Mouse (Mus musculus) left cerebral cortex, postnatal 36 days (tissue): ENCODE data around the gene Fam98c. TPM values are rescaled to one million over a fixed set of nuclear protein-coding genes. Genes with fewer than 3 reads are reported as not detected.
A peak's percentile ranks its signal among the peaks of the same experiment; 100 is the strongest.

Experiments
- DNase-seq, 2 experiments: peaks; one replicate each; pipeline ENCODE4 v3.0.0; 2021 to 2022; ENCODE audit warnings: low spot score in 2 of 2, mixed read lengths in 1 of 2
- intact Hi-C: fragments of 180-260 bp; cut with DNase I; formaldehyde crosslinking; loops from one replicate; pipeline ENCODE4 v1.15.1; 2025
- total RNA-seq, 2 experiments: library from RNA; stranded (reverse); gene quantifications; 2 replicates each; pipeline ENCODE4 v1.2.3; 2021

Fam98c gene
- total RNA-seq, 2 experiments from 2014 or later = 35.3 to 40.3 TPM

GRCm38 (mm10) chr7:29123531-29124358, 32.3 kb downstream of the Fam98c start:
- no peak for DNase-seq

GRCm38 (mm10) chr7:29122821-29123220, 33.2 kb downstream of the Fam98c start:
- DNase-seq = no peak
- intact Hi-C loops = no loop called here

More at GRCm38 (mm10) chr7:29123531-29124358, 32.3 kb downstream of the Fam98c start:
- intact Hi-C loops = no loop called here

GRCm38 (mm10) chr7:29119526-29119925, 36.5 kb downstream of the Fam98c start:
- DNase-seq = no peak
- intact Hi-C loops = no loop called here

GRCm38 (mm10) chr7:29118142-29118851, 37.7 kb downstream of the Fam98c start:
- DNase-seq = no peak
- intact Hi-C loops = no loop called here

- DNase-seq = peak; percentile 13 to 47
- intact Hi-C loops = no loop called here
These were observed 46.8 kb downstream of the Fam98c start for GRCm38 (mm10) chr7:29108992-29109955.

Other genes with a start within 250 kb of the Fam98c start
- 100 to 1,000 TPM; 180 to 203 TPM for gene Actn4, start 193.9 kb downstream of the Fam98c start, total RNA-seq
- 100 to 1,000 TPM; 169 to 194 TPM for gene Eif3k, start 174.4 kb downstream of the Fam98c start, total RNA-seq
- gene Map4k1, start 174.2 kb downstream of the Fam98c start, total RNA-seq = 1 to 10 TPM; 1.6 to 1.9 TPM
- gene Ryr1, start 31.1 kb downstream of the Fam98c start, total RNA-seq = 10 to 100 TPM in 1 of 2 experiments, 1 to 10 TPM in 1; 4.9 to 11.0 TPM
- 1 to 10 TPM in 1 of 2 experiments, under 1 TPM in 1; 0.89 to 2.5 TPM for gene Rasgrp4, start 21.4 kb downstream of the Fam98c start, total RNA-seq
- 1 to 10 TPM in 1 of 2 experiments, under 1 TPM in 1; 0.88 to 1.4 TPM for gene Ggn, start 14.0 kb upstream of the Fam98c start, total RNA-seq
- gene Spred3, start 14.2 kb upstream of the Fam98c start, total RNA-seq = 10 to 100 TPM; 41.8 to 62.4 TPM
- 100 to 1,000 TPM; 126 to 136 TPM for gene Psmd8, start 24.5 kb upstream of the Fam98c start, total RNA-seq
- gene Catsperg1, start 57.8 kb upstream of the Fam98c start, total RNA-seq = under 1 TPM; 0.52 to 0.75 TPM
- 1 to 10 TPM; 2.4 to 4.1 TPM for gene Kcnk6, start 76.3 kb upstream of the Fam98c start, total RNA-seq
- gene Yif1b, start 82.1 kb upstream of the Fam98c start, total RNA-seq = 10 to 100 TPM; 48.6 to 54.6 TPM
- not detected for gene 2200002D01Rik, start 92.2 kb upstream of the Fam98c start, total RNA-seq
- gene Spint2, start 125.7 kb upstream of the Fam98c start, total RNA-seq = 10 to 100 TPM; 23.5 to 26.2 TPM
- gene Ppp1r14a, start 133.1 kb upstream of the Fam98c start, total RNA-seq = 10 to 100 TPM; 15.9 to 24.7 TPM
- gene Dpf1, start 147.7 kb upstream of the Fam98c start, total RNA-seq = 100 to 1,000 TPM in 1 of 2 experiments, 10 to 100 TPM in 1; 86.6 to 117 TPM